Mouse (Mus musculus) layer of hippocampus, adult 9-11 months (tissue): ENCODE data around the gene Taf9b.
"Not testable (repeated sequence)": the region's sequence is repeated elsewhere in the genome, so short reads cannot be mapped to it uniquely, and the experiment has no call there.

Source experiments
- DNase-seq: peaks from one replicate; pipeline ENCODE4 v3.0.0; 2022

Taf9b gene

GRCm38 (mm10) chrX:106221058-106221457 lies at the start of gene Taf9b:
TSS of gene Taf9b (minus strand) at chrX:106221158.
- no peak for DNase-seq

DNA sequence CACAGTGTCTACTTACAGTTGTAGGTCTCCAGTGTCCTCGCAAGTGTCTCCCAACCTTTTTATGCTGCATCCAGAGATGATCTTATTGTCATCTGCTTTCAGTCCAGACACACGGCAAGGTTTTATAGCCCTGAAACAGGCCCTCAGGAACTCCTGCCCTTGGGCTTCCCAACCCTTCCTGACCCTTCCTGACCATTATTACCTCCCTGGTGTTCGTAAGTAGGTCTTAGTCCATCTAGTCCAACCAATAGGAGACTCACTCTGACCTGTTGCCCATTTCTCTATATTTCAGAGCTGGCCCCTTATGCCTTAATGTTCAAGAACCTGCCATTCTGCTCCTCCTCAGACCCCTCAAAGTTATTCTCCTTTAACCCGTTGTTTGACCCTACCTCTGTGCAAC lies 34.3 kb upstream of the Taf9b start, which contains the start of gene Fnd3c2:
TSS of gene Fnd3c2 (minus strand) at position 101 of the 400 bp plus-strand sequence.
- DNase-seq = no peak

DNA sequence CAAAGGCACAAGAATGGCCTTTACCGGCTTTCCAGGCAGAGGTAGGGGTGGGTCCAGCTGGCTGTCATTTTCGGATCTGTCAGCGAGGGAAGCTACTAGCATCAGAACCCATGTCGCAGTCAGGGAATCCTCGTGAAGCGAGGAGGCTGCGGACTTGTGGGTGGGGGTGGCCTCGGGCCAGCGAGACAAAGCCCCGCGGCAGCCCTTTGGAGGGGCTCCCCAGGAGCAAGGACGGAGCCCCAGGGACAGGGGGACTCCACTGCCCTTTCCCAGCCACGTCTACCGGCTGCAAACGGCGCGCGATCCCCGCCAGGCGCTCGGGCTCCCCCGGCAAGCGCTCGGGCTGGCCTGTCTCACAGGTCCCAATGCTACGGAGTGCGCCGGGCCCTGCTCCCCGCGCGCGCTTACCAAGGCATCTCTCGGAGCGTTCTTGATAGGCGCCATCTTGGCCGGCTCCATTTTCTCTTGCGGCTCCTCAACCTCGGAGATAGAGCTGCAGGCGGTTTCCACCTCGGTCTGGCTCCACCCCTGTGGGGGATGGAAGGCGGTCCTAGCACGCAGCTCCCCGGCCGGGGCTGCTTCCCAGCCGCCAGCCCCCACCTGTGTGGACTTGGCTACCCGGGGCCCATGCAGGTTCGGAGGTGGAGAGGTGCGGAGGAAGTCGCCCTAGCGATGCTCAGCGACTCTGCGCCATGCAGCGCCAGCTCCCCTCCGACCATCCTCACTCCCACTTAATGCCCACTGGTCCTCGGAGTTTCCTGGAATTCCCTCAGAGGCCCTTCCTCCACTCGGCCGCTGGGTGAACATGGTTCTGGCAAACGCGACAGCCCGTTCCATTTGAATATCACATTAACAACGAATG lies 1.6 kb downstream of the Taf9b start:
- peak; percentile 76 for DNase-seq

DNA sequence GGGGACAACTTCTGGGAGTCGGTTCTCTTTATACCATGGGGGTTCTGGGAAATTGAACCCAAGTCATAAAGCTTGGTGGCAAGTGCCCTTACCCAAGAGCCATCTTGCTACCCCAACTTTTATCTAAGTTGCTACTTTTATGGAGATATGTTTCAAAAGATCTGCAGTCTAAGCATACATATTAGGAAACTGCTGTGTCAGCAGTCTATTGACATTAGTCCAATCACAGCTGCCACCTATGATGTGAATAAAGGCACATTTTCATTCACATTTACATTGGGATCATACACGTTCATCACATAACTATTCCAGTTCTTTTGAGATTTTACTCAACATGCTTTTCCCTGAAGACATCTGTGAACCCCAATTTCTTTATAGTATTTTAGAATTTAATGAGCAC lies 11.9 kb downstream of the Taf9b start:
- no peak for DNase-seq

DNA sequence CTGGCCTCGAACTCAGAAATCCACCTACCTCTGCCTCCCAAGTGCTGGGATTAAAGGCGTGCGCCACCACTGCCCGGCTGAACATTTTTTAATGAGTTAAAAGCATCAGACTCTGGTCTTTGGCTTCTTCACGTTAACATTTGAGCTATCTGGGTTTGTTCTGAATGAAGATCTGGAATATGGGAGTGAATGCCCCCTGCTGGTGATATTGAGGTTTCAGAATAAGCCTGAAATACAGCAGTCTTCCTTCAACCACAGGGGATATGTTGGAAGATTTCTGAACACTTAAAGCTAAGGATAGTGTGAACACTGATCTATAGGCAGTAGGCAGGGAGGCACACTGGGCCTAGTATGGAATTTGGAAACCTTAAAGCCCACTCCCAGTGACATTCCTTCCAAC lies 22.1 kb downstream of the Taf9b start:
- DNase-seq = no peak

GRCm38 (mm10) chrX:106197308-106197707 lies 23.6 kb downstream of the Taf9b start:
- DNase-seq = no peak

DNA sequence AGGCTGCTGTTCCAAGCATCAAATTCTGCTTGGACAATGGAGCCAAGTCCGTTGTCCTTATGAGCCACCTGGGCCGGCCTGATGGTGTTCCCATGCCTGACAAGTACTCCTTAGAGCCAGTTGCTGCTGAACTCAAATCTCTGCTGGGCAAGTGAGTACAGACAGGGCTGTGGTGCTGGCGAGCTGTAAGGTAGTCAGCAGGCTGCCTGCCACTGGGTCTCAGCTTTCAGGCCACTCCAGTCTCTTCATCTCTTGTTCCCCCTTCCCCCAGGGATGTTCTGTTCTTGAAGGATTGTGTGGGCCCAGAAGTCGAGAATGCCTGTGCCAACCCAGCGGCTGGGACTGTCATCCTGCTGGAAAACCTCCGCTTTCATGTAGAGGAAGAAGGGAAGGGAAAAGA lies 26.6 kb downstream of the Taf9b start:
- not testable (repeated sequence) for DNase-seq

DNA sequence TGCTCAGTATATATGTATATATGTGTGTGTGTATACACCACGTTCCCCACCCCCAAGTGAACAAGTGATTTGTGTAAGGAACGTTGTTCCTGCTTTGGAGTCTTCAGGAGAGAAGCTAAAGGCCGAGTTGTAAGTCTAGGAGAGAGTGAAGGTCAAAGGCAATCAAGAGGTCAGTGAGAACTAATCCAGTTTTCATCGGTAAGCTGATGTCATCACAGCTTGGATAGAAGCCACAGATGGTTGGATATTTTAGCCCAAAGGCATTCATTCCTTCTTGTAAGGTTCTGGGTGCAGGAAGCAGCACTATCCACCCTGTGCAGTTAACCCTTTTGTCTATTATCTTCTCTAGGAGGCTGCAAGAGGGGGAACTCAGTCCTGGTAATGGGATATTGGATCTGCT lies 30.9 kb downstream of the Taf9b start:
- DNase-seq = no peak

GRCm38 (mm10) chrX:106189356-106189755 lies 31.6 kb downstream of the Taf9b start:
- no peak for DNase-seq

GRCm38 (mm10) chrX:106187737-106188136 lies 33.2 kb downstream of the Taf9b start:
- DNase-seq = peak; percentile 10

DNA sequence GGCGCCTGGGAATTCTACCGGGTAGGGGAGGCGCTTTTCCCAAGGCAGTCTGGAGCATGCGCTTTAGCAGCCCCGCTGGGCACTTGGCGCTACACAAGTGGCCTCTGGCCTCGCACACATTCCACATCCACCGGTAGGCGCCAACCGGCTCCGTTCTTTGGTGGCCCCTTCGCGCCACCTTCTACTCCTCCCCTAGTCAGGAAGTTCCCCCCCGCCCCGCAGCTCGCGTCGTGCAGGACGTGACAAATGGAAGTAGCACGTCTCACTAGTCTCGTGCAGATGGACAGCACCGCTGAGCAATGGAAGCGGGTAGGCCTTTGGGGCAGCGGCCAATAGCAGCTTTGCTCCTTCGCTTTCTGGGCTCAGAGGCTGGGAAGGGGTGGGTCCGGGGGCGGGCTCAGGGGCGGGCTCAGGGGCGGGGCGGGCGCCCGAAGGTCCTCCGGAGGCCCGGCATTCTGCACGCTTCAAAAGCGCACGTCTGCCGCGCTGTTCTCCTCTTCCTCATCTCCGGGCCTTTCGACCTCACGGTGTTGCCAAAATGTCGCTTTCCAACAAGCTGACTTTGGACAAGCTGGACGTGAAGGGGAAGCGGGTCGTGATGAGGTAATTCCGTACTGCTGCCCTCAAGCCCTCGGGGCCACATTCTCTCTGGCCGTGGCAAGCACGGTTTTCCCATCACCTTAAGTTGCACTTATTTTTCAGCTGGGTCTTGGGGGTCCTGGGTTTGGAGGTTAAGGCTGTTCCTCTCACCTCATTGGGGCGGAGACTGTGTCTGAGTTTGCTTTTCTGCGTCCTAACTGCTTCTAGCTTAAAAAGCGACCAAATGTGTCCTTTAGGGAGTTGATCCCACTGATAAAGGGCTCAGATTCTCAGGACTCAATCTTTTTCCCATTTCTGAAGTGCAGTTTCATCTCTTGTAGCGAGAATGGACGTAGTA lies 34.0 kb downstream of the Taf9b start, which contains the start of gene Pgk1:
TSS of gene Pgk1 (plus strand) at position 388 of the 937 bp plus-strand sequence.
- peak; percentile 97 for DNase-seq

DNA sequence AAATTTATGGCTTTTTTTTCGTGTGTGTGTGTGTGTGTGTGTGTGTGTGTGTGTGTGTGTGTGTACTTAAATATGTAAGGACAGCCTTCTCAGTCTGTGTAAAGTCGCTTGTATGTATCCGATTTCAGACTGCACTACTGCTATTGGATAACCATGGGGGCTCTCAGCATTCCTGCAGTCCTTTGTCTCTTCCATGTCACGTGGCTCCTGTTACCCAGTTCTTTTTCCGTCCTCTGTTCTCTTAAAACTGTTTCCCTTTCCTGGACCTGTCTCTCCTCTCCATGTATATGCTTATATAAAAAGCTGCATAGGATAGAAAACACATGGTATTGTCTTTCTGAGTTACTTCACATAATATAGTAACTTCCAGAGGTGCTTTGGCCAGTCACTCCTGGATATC lies 35.3 kb downstream of the Taf9b start:
- no peak for DNase-seq

- no peak for DNase-seq
Observed at GRCm38 (mm10) chrX:106184279-106184678, 36.7 kb downstream of the Taf9b start.

- no peak for DNase-seq
Observed at GRCm38 (mm10) chrX:106176331-106176730, 44.6 kb downstream of the Taf9b start.

GRCm38 (mm10) chrX:106171853-106172154 lies 49.2 kb downstream of the Taf9b start:
- DNase-seq = no peak

GRCm38 (mm10) chrX:106171106-106171852 lies 49.7 kb downstream of the Taf9b start:
- peak; percentile 60 for DNase-seq

- DNase-seq = no peak
Observed at GRCm38 (mm10) chrX:106165089-106165488, 55.9 kb downstream of the Taf9b start.

DNA sequence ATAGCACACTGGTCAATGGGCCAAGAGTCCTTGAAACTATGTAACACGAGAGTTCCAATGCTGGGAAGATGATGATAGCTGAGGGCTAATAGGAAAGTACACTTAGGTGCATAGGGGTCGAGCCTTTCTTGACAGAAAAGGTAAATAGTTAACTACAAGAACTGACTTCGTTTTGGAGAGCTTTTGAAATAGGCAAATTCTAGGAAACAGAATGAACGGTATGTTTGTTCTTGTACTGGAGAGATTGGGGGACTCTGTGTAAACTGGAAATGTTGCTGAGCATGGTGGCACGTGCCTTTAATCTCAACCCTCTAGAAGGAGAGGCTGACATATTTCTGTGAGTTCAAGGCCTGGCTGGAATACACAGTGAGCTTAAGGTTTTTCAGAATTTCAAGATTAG lies 56.4 kb downstream of the Taf9b start:
- DNase-seq = no peak

- DNase-seq = no peak
Observed at GRCm38 (mm10) chrX:106163995-106164394, 57.0 kb downstream of the Taf9b start.
